Mouse (Mus musculus): ENCODE measurements around the gene Macrod1. TPM values are rescaled to one million over a fixed set of nuclear protein-coding genes. Genes with fewer than 3 reads are reported as not detected.

Macrod1 gene
- polyA plus RNA-seq, 1 experiment from 2014 or later: 11.9 TPM

DNA sequence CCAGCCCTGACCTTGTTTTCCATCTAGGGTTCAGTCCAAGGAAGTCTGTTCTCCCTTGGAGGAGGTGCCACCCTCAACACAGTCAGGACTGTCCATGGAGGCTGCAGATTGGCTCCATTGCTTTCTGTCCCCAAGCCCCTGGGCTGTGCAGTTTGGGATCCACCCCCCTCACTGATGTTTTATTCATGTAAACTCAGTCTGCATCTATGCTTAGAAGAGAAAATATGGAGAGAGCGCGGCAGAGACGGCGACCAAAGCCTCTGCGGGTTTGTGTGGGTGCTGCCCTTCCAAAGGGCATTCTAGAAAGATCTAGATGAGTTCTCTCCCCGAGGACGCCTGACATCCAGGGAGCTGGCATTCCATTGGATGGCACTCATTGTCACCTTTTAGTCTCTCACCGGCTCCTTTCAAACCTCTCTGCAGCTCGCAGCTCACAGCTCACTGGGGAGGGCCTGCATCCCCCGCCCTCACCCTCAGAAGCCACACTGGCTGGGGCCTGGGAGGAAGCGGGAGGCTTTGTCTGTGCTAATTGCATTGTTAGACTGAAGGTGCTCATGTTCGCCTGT, 84.3 kb downstream of the Macrod1 start:
- WGBS: 73% methylated on average over 12 of the region's 12 CpGs
- Histone ChIP-seq H3K9ac (no peak overlapping the region), H3K4me2 (replicated peaks) (no peak overlapping the region), H3K9me3 (no peaks in the 10 kb centered on the region), H3K4me1 (replicated peaks) (peaks cover 60% of the 10 kb centered on the region), H3K36me3 (no peaks in the 10 kb centered on the region), H3K4me3 (replicated peaks) (no peak overlapping the region), H3K27me3 (replicated peaks) (peaks cover 2% of the 10 kb centered on the region; the same call in 1 of the 2 replicates), H3K27ac (no peak overlapping the region)
- ATAC-seq: no peak

DNA sequence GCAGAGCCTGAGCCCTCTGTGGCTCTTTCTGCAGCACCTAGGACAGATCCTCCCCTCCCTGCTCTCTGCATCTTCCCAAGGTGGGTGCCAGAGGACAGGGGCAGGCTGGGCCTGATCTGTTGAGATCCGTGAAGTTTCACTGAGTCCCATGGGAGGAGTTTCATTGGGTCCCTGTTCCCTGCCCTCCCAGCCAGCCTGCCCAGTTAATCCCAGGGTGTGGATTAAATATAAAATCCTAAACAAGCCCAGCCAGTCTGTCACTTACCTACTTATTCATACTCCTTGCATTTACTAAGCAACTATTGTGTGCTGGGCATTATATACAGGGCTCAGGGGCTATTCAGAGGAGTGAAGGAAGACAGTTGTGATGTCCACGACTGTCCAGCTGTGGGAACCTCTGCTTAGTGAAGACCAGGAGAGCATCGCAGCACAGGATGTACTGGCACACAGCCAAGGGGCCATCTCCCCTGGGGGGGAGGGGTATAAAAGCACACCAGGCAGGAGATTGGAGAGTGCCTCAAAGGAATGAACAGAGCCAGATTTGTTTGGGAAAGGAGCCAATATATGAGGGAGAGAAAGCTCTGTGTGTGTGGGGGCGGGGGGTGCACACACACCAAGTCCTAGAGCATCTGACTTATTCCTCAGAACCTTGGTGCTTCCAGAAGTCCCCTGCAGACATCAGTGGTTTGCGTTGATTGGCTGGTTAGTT, 85.8 kb downstream of the Macrod1 start:
- no peaks in the 10 kb centered on the region for H3K36me3 ChIP-seq
- peaks cover 6% of the 10 kb centered on the region; the same call in 1 of the 2 replicates for H3K27me3 ChIP-seq (replicated peaks)
- peaks cover 47% of the 10 kb centered on the region for H3K4me1 ChIP-seq (replicated peaks)
- H3K4me2 ChIP-seq (replicated peaks): no peak overlapping the region
- no peak overlapping the region for H3K27ac ChIP-seq
- H3K9me3 ChIP-seq: no peaks in the 10 kb centered on the region
- H3K9ac ChIP-seq: no peak overlapping the region
- no peak; the same call in 1 of the 2 replicates for ATAC-seq
- no peak overlapping the region for H3K4me3 ChIP-seq (replicated peaks)
- WGBS: 36% methylated on average over 5 of the region's 5 CpGs

DNA sequence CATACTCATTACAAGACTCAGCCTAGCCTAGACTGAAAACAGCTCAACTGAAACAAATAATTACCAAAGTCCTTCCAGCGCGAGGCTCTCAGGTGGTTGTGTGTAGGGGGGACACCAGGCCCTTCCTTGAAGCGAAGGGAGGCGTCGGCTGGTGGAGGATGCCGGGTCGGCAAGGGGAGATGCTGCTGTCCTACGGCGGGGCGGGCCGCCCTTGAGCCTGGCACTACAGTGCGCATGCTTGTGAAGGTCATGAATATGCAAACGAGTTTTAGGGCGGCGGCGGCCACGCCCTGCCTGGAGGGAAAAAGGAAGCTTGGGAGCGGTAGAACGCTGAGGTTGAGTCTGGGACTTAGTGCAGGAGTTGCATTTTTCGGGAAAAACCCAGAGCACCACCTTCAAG, 87.2 kb downstream of the Macrod1 start:
- peak; percentile 75 for ATAC-seq
- H3K4me3 ChIP-seq (replicated peaks): peak overlapping the region; percentile 28
- H3K4me1 ChIP-seq (replicated peaks): peaks cover 38% of the 10 kb centered on the region
- peaks cover 6% of the 10 kb centered on the region; the same call in 1 of the 2 replicates for H3K27me3 ChIP-seq (replicated peaks)
- H3K9ac ChIP-seq: peak overlapping the region; percentile 26; the same call in 1 of the 2 replicates
- no peaks in the 10 kb centered on the region for H3K9me3 ChIP-seq
- H3K36me3 ChIP-seq: no peaks in the 10 kb centered on the region
- no peak overlapping the region for H3K27ac ChIP-seq
- peak overlapping the region; percentile 73 for H3K4me2 ChIP-seq (replicated peaks)
- WGBS: 1% methylated on average over 20 of the region's 20 CpGs

DNA sequence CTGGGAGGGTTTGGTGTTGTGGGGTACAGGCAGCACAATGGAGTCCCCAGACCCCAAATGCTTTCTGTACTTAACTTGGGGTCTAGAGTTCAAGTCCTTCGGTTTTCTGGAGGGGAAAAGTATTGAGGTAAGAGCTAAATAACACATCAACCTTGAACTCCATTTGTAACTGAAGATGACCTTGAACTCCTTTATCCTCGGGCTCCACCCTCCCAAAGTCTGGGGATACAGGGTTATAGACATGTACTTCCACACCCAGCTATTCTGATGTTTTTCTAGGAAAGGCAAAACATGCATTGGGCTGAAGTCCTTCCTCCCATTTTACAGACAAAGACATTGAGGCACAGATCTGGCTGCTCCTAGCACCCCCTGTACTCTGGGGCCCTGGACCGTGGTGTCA, 87.8 kb downstream of the Macrod1 start:
- H3K4me3 ChIP-seq (replicated peaks): no peak overlapping the region
- H3K4me1 ChIP-seq (replicated peaks): peaks cover 34% of the 10 kb centered on the region
- no peak overlapping the region for H3K9ac ChIP-seq
- peaks cover 9% of the 10 kb centered on the region; the same call in 1 of the 2 replicates for H3K27me3 ChIP-seq (replicated peaks)
- H3K4me2 ChIP-seq (replicated peaks): peak overlapping the region; percentile 73; the same call in 1 of the 2 replicates
- no peak overlapping the region for H3K27ac ChIP-seq
- 76% methylated on average over 3 of the region's 3 CpGs for WGBS
- no peaks in the 10 kb centered on the region for H3K36me3 ChIP-seq
- no peaks in the 10 kb centered on the region for H3K9me3 ChIP-seq
- no peak for ATAC-seq

DNA sequence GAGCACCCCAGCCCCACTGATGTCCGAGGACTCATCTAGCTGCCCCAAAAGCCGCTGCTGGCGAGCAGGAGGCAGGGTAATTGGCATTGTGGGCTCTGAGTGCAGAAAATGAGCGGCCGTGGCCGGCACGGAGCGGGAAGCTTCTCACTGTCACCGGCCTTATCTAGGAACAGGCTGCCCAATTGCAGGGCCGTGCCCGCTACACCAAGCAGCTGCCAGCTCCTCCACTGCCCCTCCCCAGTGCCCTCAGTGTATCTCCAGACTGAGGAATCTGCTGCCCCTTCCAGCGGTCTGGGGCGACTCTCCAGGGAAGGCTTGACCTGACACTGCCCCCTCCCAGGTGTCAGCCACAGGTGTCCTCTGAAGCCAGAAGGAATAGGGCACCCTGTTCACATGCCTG, 89.8 kb downstream of the Macrod1 start:
- WGBS: 74% methylated on average over 13 of the region's 13 CpGs
- no peaks in the 10 kb centered on the region for H3K36me3 ChIP-seq
- H3K4me3 ChIP-seq (replicated peaks): no peak overlapping the region
- no peak overlapping the region for H3K27ac ChIP-seq
- no peak for ATAC-seq
- peaks cover 39% of the 10 kb centered on the region for H3K4me1 ChIP-seq (replicated peaks)
- no peak overlapping the region for H3K4me2 ChIP-seq (replicated peaks)
- H3K9ac ChIP-seq: no peak overlapping the region
- peaks cover 9% of the 10 kb centered on the region; the same call in 1 of the 2 replicates for H3K27me3 ChIP-seq (replicated peaks)
- no peaks in the 10 kb centered on the region for H3K9me3 ChIP-seq

DNA sequence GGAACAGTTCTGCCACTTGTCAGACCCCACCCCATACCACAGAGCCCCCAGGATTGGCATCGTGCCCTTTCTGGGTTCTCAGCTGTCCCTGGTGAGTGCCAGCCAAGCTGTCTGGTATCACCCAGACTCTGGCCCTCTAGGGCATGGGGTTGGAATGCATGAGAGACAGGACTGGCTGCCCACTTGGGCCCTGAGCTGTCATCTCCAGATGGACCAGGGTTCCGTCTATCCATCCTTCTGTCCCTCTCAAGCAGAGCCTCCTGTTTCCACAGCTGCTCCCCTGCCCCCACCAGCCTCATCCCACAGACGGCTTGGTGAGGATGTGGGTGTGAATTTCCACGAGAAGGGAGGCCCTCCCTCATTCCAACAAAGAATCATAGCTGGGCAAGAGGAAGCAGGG, 91.5 kb downstream of the Macrod1 start:
- no peak for ATAC-seq
- Histone ChIP-seq H3K4me2 (replicated peaks) (no peak overlapping the region), H3K9ac (no peak overlapping the region), H3K4me1 (replicated peaks) (peaks cover 29% of the 10 kb centered on the region), H3K9me3 (no peaks in the 10 kb centered on the region), H3K4me3 (replicated peaks) (no peak overlapping the region), H3K27me3 (replicated peaks) (peaks cover 9% of the 10 kb centered on the region; the same call in 1 of the 2 replicates), H3K36me3 (no peaks in the 10 kb centered on the region), H3K27ac (no peak overlapping the region)
- 41% methylated on average over 4 of the region's 4 CpGs for WGBS

DNA sequence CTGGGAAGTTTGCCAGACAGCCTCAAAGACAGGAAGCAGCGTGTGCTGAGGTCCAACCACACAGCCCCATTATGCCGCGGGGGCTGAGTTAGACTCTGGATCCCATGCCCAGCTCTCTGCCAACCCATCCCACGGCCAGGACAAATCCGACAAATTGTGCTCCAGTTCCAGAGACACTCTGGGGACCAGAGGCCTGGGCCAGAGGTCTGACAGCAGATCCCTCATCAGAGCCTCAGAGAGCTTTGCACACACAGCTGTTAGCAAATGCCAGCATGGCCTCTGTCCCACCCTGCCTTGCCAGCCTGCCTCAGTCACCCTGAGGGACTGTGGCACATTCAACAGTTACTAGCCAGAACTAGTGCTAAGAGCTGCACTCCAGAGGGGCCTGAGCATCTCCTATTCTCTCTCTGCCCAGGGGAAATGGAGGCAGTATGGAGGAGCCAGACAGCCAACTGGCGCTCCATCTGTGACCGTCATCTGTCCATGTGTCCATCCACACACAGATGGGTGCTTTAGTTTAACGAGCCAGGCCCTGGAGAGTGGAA, 92.0 kb downstream of the Macrod1 start:
- Histone ChIP-seq H3K27me3 (replicated peaks) (peaks cover 9% of the 10 kb centered on the region; the same call in 1 of the 2 replicates), H3K4me3 (replicated peaks) (no peak overlapping the region), H3K36me3 (no peaks in the 10 kb centered on the region), H3K4me1 (replicated peaks) (peaks cover 29% of the 10 kb centered on the region), H3K27ac (no peak overlapping the region), H3K9ac (no peak overlapping the region), H3K4me2 (replicated peaks) (no peak overlapping the region), H3K9me3 (no peaks in the 10 kb centered on the region)
- WGBS: 58% methylated on average over 8 of the region's 8 CpGs
- ATAC-seq: no peak

DNA sequence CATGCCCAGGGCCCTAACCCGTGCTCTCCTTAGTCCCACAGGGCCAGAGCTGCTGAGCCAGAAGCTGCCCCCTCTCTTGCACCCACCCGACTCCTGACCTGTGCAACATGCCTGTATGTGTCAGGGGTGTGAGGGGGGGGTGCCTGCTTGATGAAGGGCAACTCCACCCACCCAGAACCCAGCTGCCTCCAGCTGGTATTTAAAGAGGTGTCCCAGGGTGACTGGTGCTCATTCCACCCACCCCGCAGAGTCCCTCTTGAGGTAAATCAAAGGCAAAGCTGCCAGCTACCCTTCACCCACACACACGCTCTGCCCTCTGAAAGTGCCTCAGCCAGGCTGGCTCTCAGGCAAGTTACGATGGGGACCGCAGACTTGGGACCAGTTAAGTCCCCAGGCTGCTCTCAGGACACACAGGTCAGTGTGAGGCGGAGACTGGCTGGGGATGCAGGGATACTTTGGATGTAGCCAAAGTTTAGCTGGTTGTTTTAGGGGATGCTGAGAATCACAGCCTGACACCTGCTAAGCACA, 92.6 kb downstream of the Macrod1 start:
- H3K36me3 ChIP-seq: no peaks in the 10 kb centered on the region
- no peaks in the 10 kb centered on the region for H3K9me3 ChIP-seq
- peaks cover 24% of the 10 kb centered on the region; the same call in 1 of the 2 replicates for H3K4me1 ChIP-seq (replicated peaks)
- 76% methylated on average over 7 of the region's 7 CpGs for WGBS
- no peak overlapping the region for H3K27ac ChIP-seq
- no peak for ATAC-seq
- H3K4me3 ChIP-seq (replicated peaks): no peak overlapping the region
- H3K4me2 ChIP-seq (replicated peaks): no peak overlapping the region
- peaks cover 9% of the 10 kb centered on the region; the same call in 1 of the 2 replicates for H3K27me3 ChIP-seq (replicated peaks)
- no peak overlapping the region for H3K9ac ChIP-seq

DNA sequence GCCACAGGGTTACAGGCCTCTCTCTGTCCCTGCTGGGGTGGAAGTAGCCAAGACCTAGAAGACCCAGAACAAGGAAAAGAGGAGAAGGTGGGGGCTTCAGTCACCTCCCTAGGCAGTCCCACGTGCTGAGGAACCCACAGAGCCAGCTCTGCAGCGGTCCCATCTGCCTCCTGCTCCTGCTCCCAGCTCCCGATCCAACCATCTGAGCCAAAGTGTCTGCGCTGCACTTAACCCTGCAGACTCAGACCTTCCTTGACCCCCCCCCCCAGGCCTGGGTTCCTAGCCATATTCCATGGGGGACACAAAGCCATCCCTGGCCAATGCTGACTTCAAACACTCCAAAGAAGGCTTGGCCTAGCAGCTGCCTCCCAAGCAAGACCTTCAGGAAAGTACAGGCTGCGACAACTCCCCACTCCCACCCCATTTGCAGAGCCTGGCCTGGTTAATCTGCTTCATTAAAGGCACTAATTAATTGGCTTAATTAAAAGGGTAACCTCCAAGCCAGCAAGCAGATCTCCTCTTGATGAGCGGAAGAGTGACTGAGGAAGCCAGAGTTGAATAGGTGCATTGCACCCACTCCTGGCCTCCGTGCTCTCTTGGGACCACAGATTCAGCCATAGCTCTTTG, 94.8 kb downstream of the Macrod1 start:
- Histone ChIP-seq H3K27me3 (replicated peaks) (peaks cover 5% of the 10 kb centered on the region; the same call in 1 of the 2 replicates), H3K9me3 (no peaks in the 10 kb centered on the region), H3K36me3 (no peaks in the 10 kb centered on the region), H3K4me1 (replicated peaks) (peaks cover 28% of the 10 kb centered on the region; the same call in 1 of the 2 replicates), H3K9ac (no peak overlapping the region), H3K4me3 (replicated peaks) (no peak overlapping the region), H3K4me2 (replicated peaks) (no peak overlapping the region), H3K27ac (no peak overlapping the region)
- WGBS: 78% methylated on average over 7 of the region's 7 CpGs
- no peak for ATAC-seq

DNA sequence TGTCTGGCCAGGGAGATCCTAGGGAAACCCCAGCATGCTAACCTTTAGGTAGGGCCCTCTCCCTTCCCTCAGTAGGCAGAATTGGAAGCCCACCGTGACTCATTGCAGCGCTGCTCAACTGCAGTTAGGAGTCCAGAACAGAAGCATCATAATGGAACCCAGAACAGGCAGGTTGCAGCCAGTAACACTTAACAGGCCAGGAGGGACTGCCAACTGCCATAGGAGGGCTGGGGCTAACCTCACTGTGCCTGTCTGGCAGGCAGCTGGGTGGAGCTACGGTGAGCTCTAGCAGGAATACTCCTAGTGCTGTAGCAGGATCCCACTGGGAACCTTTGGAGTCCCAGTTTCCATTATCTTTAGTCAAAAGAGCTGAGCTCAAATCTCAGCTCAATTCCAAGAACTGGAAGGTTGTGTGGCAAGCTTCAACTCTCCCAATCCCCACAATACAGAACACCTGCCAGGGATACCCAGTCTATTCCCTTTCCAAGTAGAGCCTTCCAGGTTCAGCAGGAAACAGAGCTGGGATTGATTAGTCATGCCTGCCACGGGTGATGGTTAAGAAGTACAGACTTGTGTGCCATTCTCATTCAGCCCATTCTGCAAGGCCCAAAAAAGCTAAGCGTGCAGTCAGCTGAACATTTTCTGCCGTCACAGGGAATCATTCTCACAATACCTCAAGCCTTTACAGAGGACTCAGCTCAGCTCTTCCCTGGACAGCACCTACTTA, 95.5 kb downstream of the Macrod1 start:
- Histone ChIP-seq H3K9me3 (no peaks in the 10 kb centered on the region), H3K4me2 (replicated peaks) (no peak overlapping the region), H3K9ac (no peak overlapping the region), H3K4me1 (replicated peaks) (peaks cover 28% of the 10 kb centered on the region; the same call in 1 of the 2 replicates), H3K27me3 (replicated peaks) (0 out of 2 replicates have a peak, but pooled peaks cover 3% of the 10 kb centered on the region), H3K36me3 (no peaks in the 10 kb centered on the region), H3K27ac (no peak overlapping the region), H3K4me3 (replicated peaks) (no peak overlapping the region)
- WGBS: 89% methylated on average over 6 of the region's 6 CpGs
- ATAC-seq: no peak

DNA sequence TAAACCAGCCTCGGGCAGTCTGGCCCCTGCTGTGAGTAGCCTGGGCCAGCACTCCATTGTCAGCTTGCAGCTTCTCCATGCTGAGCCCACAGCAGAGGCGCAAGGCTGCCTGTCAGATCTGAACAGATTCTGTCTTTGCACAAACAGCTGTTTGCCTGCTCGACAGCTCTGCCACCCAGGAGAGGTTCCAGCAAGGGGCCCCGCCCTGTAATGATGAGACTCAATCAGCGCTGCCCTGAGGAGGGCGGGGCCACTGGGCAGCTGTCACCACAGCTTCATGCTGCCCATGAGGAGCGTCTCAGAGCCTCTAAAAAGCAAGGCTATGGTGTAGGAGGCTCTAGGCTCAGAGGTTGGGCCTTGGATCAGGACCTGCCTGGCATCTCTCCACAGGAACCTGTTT, 96.6 kb downstream of the Macrod1 start:
- peak; percentile 52 for ATAC-seq
- H3K9ac ChIP-seq: no peak overlapping the region
- H3K27ac ChIP-seq: no peak overlapping the region
- H3K4me3 ChIP-seq (replicated peaks): no peak overlapping the region
- peaks cover 3% of the 10 kb centered on the region; the same call in 1 of the 2 replicates for H3K27me3 ChIP-seq (replicated peaks)
- no peak overlapping the region for H3K4me2 ChIP-seq (replicated peaks)
- WGBS: 23% methylated on average over 7 of the region's 7 CpGs
- no peaks in the 10 kb centered on the region for H3K9me3 ChIP-seq
- no peaks in the 10 kb centered on the region for H3K36me3 ChIP-seq
- peaks cover 34% of the 10 kb centered on the region; the same call in 1 of the 2 replicates for H3K4me1 ChIP-seq (replicated peaks)
